Mouse (Mus musculus): ENCODE measurements at regions not wholly inside any gene's neighbourhood (a gene's known extent, or its start where the extent isn't known, plus 50 kb on each side); places are given as distances from the start of the nearest gene placed in this dataset.

DNA sequence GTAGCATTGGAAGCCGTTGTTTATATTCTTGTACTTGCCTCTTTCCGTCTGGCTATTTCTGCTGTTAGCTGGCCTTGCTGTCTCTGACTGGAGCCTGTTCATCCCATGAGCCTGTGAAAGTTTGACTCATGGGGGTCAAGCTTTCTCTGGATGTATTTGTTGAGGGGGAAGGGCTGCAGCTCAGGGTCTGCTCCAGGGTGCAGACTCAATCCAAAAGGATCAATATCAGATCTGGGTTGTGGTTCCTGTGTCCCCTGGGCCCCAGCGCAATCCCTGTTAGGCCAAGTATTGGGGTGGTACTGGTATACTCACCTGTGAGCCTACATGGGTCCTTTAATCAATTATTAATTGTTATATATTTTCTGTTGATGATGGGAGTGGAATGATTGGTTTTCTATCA, 135.7 kb downstream of the Vapb start:
- Histone ChIP-seq H3K36me3 (replicated peaks; ENCODE audit: control insufficient read depth, insufficient read depth, low read depth, low read length) (no peaks in the 10 kb centered on the region), H3K27me3 (ENCODE audit: control insufficient read depth, insufficient read depth, low read length) (no peaks in the 10 kb centered on the region), H3K27ac (replicated peaks; ENCODE audit: low read depth, low read length) (no peak overlapping the region), H3K4me2 (ENCODE audit: low read depth, low read length) (no peak overlapping the region), H3K9me3 (replicated peaks; ENCODE audit: control insufficient read depth, low read length) (no peaks in the 10 kb centered on the region), H3K4me3 (ENCODE audit: low read depth, low read length) (no peak overlapping the region), H3K4me1 (ENCODE audit: control insufficient read depth, insufficient read depth, low read length) (no peaks in the 10 kb centered on the region), H3K9ac (replicated peaks; ENCODE audit: low read length) (no peak overlapping the region)
- DNase-seq (ENCODE audit: low spot score) (no peak), ATAC-seq (replicated peaks; ENCODE audit: insufficient number of reproducible peaks, low FRiP score, low TSS enrichment, low read depth) (no peak)
- WGBS = 89% methylated on average over 3 of the region's 3 CpGs
